Mouse (Mus musculus): ENCODE measurements around the gene Atrnl1.

The Atrnl1 gene

GRCm38 (mm10) chr19:57926941-57927471, 316.2 kb downstream of the Atrnl1 start:
- DNase-seq: no peak

- peak; percentile 13 for DNase-seq
Observed at GRCm38 (mm10) chr19:57927566-57928523, 317.0 kb downstream of the Atrnl1 start.

GRCm38 (mm10) chr19:57931626-57932025, 320.8 kb downstream of the Atrnl1 start:
- DNase-seq: no peak

GRCm38 (mm10) chr19:57936865-57937264, 326.0 kb downstream of the Atrnl1 start:
- DNase-seq: no peak

- no peak for DNase-seq
Observed at GRCm38 (mm10) chr19:57939166-57939565, 328.3 kb downstream of the Atrnl1 start.

- DNase-seq: peak; percentile 47
Observed at GRCm38 (mm10) chr19:57941529-57941928, 330.7 kb downstream of the Atrnl1 start.

- DNase-seq: no peak
Observed at GRCm38 (mm10) chr19:57942281-57942680, 331.4 kb downstream of the Atrnl1 start.

- no peak for DNase-seq
Observed at GRCm38 (mm10) chr19:57943308-57943707, 332.5 kb downstream of the Atrnl1 start.

- DNase-seq: no peak
Observed at GRCm38 (mm10) chr19:57944680-57945079, 333.8 kb downstream of the Atrnl1 start.

GRCm38 (mm10) chr19:57945626-57946250, 334.9 kb downstream of the Atrnl1 start:
- DNase-seq: no peak

- no peak for DNase-seq
Observed at GRCm38 (mm10) chr19:57948489-57948888, 337.7 kb downstream of the Atrnl1 start.

GRCm38 (mm10) chr19:57949260-57949917, 338.6 kb downstream of the Atrnl1 start:
- DNase-seq: no peak

- no peak for DNase-seq
Observed at GRCm38 (mm10) chr19:57954131-57954530, 343.3 kb downstream of the Atrnl1 start.

- DNase-seq: no peak
Observed at GRCm38 (mm10) chr19:57956459-57956858, 345.6 kb downstream of the Atrnl1 start.

GRCm38 (mm10) chr19:57957363-57957762, 346.5 kb downstream of the Atrnl1 start:
- DNase-seq: no peak

GRCm38 (mm10) chr19:57958154-57958553, 347.3 kb downstream of the Atrnl1 start:
- no peak for DNase-seq

- no peak for DNase-seq
Observed at GRCm38 (mm10) chr19:57958726-57959125, 347.9 kb downstream of the Atrnl1 start.

GRCm38 (mm10) chr19:57961321-57961720, 350.5 kb downstream of the Atrnl1 start:
- no peak for DNase-seq

GRCm38 (mm10) chr19:57961738-57962640, 351.2 kb downstream of the Atrnl1 start:
- no peak for DNase-seq

GRCm38 (mm10) chr19:57963874-57964273, 353.0 kb downstream of the Atrnl1 start:
- DNase-seq: no peak

- peak; percentile 24 for DNase-seq
Observed at GRCm38 (mm10) chr19:57969766-57970165, 358.9 kb downstream of the Atrnl1 start.

- DNase-seq: peak; percentile 23
Observed at GRCm38 (mm10) chr19:57970342-57970895, 359.6 kb downstream of the Atrnl1 start.

All from right cerebral cortex, postnatal 14 days (tissue).